Mouse (Mus musculus) ES-Bruce4 (cell line): ENCODE measurements around the gene Troap. TPM values are rescaled to one million over a fixed set of nuclear protein-coding genes. Genes with fewer than 3 reads are reported as not detected.
"Not testable (repeated sequence)": the region's sequence is repeated elsewhere in the genome, so short reads cannot be mapped to it uniquely, and the experiment has no call there.

ENCODE experiments used
- H3K27ac ChIP-seq: 2 replicates; pipeline ENCODE4 v1.5.1; 2012; ENCODE audit warnings: low read length, inconsistent platforms; ENCODE audit not compliant: insufficient read depth
- H3K27me3 ChIP-seq: 2 replicates; pipeline ENCODE4 v1.6.1; 2012; ENCODE audit warnings: mild to moderate bottlenecking, low read length, inconsistent platforms; ENCODE audit not compliant: control insufficient read depth, poor library complexity, insufficient read depth, severe bottlenecking
- H3K36me3 ChIP-seq: 2 replicates; pipeline ENCODE4 v1.6.1; 2012; ENCODE audit warnings: inconsistent platforms, mild to moderate bottlenecking, low read length, moderate library complexity; ENCODE audit not compliant: control insufficient read depth, poor library complexity, insufficient read depth, severe bottlenecking
- H3K4me1 ChIP-seq: one replicate; pipeline ENCODE4 v1.8.1; 2011; ENCODE audit warnings: low read length; ENCODE audit not compliant: control insufficient read depth, insufficient read depth
- H3K4me3 ChIP-seq: 2 replicates; pipeline ENCODE4 v1.5.1; 2011; ENCODE audit warnings: low read depth, mild to moderate bottlenecking, low read length
- H3K9ac ChIP-seq: 2 replicates; pipeline ENCODE4 v1.6.1; 2012; ENCODE audit warnings: low read depth, mild to moderate bottlenecking, inconsistent platforms; ENCODE audit not compliant: poor library complexity, severe bottlenecking
- H3K9me3 ChIP-seq: replicated peaks from 2 replicates; pipeline ENCODE4 v1.6.1; 2012; ENCODE audit warnings: mild to moderate bottlenecking, low read length, inconsistent platforms; ENCODE audit not compliant: control insufficient read depth, poor library complexity, insufficient read depth, severe bottlenecking
- CTCF ChIP-seq: IDR thresholded peaks from one replicate; pipeline ENCODE4 v1.8.1; 2011; ENCODE audit warnings: low read depth, low read length
- EP300 ChIP-seq: IDR thresholded peaks from 2 replicates; pipeline ENCODE4 v1.6.1; 2011; ENCODE audit warnings: low read depth, low read length; ENCODE audit not compliant: insufficient read depth
- POLR2A ChIP-seq: IDR thresholded peaks from one replicate; pipeline ENCODE4 v1.8.1; 2011; ENCODE audit warnings: low read length; ENCODE audit not compliant: insufficient read depth
- polyA plus RNA-seq: library from polyadenylated mRNA; stranded (reverse); fragments of >200 nt; gene quantifications from 2 replicates; pipeline ENCODE4 v1.2.4, GENCODE M21; 2011; ENCODE audit warnings: low read depth; ENCODE audit not compliant: missing spikeins, insufficient read depth, insufficient read length

Troap gene
- polyA plus RNA-seq, 1 experiment = 43.3 TPM

DNA sequence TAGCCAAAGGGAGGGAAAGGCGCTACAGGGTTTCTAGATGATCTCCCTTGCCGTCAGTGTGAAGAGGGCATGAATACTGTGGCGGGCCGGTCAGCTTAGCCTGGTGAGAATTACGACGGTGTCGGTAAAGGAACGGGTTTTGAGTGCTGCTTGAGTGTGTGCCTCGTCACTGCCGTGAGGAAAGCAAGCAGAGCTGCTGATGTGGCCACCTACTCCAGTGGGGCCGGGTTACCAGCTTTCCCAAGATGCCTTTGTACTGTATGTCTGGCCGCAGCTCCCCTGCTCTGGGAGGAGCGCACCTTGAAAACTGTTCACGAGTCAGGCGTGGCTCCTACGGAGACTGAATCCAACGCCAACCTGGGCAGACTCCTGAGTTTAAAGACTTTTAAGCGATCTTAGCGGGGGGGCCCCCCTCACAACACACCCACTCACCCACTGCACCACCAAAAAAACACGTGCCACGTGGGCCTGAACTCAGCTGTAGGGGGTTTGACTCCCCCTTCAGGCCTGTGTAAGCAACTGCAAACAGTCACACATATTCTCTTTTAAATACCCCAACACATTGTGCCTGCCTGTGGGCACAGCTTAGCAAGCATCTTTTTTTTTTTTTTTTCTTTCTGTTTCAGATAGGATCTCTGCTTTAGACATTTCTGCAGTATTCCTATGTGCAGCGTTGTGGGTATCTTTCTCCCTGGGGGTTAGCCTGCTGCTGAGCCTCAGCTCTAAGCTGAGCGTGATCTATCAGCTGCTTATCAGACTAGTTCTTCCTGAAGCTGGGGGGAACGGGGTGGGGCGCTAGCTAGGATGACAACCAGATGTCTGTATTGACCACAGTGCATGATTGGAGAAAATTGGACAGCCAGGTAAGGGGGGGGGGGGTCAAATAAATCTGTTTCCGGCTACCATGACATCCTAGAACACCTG lies 34.1 kb upstream of the Troap start:
- peaks cover 16% of the 10 kb centered on the region for H3K36me3 ChIP-seq
- TF ChIP-seq POLR2A (no peak), CTCF (peak; percentile 64), EP300 (no peak)
- 0 out of 2 replicates have a peak overlapping the region, but pooled peaks have one; percentile 1 for H3K9ac ChIP-seq
- H3K27ac ChIP-seq = no peak overlapping the region
- no peak overlapping the region for H3K4me3 ChIP-seq
- peaks cover 6% of the 10 kb centered on the region for H3K4me1 ChIP-seq
- no peaks in the 10 kb centered on the region for H3K27me3 ChIP-seq
- H3K9me3 ChIP-seq = no peaks in the 10 kb centered on the region

DNA sequence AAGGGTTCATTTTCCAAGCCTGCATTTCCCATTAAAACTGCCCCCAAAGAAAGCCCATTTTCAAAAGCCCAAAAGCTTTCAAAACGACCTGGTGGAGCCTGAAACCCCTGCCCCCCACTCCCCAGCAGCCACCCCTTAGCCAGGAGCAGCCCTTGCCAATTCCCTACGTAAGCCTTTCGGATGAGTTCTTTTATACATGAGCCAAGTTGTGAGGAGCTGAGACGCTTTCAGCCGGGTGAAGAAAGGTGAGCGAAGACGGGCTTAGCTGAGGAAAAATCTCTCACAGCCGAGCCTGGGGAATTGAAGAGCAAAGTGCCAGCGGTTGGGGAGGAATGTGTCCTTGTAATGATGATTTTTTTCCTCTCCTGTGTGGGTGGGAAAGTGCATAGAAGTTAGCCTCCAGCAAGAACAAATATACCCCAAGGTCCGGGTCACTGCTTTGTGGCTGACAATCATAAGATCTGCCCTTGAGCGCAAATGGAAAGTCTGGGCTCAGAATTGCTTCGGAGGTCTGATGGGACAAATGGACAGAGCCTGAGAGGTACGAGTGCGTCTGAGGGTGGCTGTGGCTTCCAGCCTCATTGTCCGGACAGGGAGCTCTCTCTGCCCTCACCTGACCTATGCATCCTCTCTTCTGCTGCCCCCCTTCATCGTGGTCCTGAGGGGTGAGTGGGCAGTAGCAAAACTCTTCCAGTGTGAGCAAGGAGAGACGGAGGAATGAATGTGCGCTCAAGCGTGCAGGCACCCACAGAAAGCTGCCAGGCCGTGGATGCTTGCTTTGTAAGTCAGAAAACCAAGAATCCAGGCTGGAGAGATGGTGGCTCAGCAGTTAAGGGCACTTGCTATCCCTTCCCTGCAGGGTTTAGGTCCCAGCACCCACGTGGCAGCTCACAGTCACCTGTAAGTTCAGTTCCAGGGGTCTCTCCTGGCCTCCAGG lies 33.2 kb upstream of the Troap start:
- peaks cover 4% of the 10 kb centered on the region for H3K4me1 ChIP-seq
- H3K27ac ChIP-seq = no peak overlapping the region
- H3K9me3 ChIP-seq = no peaks in the 10 kb centered on the region
- H3K36me3 ChIP-seq = peaks cover 7% of the 10 kb centered on the region
- TF ChIP-seq CTCF = no peak
- TF ChIP-seq POLR2A = no peak
- TF ChIP-seq EP300 = no peak
- no peak overlapping the region for H3K4me3 ChIP-seq
- no peaks in the 10 kb centered on the region for H3K27me3 ChIP-seq
- no peak overlapping the region for H3K9ac ChIP-seq

DNA sequence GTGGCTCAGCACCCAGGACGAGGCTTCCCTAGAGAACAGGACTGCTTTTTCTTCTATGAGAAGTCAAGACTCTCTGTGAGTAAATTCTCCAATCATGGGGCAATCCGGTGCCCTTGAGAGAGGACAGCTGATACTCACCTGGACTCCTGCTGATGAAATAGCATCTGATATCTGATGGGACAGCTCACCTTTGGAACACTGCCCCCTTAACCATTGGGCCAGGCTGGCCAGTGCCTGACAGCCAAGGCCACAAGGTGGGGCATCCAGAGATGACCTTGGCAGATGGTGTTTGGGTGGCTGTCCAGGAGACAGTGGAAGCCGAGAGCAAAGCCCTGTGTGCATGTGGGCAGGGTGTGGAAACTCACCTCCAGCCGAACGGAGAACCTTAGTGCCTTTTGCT lies 32.0 kb upstream of the Troap start:
- H3K4me1 ChIP-seq = peaks cover 4% of the 10 kb centered on the region
- no peaks in the 10 kb centered on the region for H3K27me3 ChIP-seq
- no peak overlapping the region for H3K9ac ChIP-seq
- H3K9me3 ChIP-seq = no peaks in the 10 kb centered on the region
- TF ChIP-seq CTCF (no peak), POLR2A (no peak), EP300 (no peak)
- H3K36me3 ChIP-seq = no peaks in the 10 kb centered on the region; the same call in 1 of the 2 replicates
- H3K4me3 ChIP-seq = no peak overlapping the region
- H3K27ac ChIP-seq = no peak overlapping the region

DNA sequence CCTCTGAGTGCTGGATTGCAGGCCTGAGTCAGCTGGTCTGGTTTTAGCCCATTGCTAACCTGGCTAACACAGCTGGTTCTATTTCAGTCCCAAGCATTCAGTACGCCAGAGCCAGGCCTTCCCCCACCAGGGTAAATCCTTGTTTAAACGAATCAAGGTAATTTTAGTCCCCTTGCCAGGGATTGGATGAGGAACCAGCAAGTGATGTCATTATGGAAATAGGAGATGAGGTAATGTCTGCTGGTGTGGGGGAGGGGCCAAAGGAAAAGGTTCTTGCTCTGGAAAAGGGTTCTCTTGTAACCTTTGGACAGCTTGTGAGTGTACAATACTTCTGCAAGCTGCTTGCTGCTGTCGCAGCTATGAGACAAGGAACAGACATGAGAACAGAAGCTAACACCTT lies 29.5 kb upstream of the Troap start:
- no peaks in the 10 kb centered on the region for H3K27me3 ChIP-seq
- H3K9me3 ChIP-seq = no peaks in the 10 kb centered on the region
- no peak overlapping the region for H3K4me3 ChIP-seq
- H3K9ac ChIP-seq = peak overlapping the region; percentile 23; the same call in 1 of the 2 replicates
- TF ChIP-seq POLR2A = no peak
- TF ChIP-seq CTCF = no peak
- TF ChIP-seq EP300 = no peak
- peaks cover 4% of the 10 kb centered on the region for H3K4me1 ChIP-seq
- peak overlapping the region; percentile 75 for H3K27ac ChIP-seq
- H3K36me3 ChIP-seq = no peaks in the 10 kb centered on the region

DNA sequence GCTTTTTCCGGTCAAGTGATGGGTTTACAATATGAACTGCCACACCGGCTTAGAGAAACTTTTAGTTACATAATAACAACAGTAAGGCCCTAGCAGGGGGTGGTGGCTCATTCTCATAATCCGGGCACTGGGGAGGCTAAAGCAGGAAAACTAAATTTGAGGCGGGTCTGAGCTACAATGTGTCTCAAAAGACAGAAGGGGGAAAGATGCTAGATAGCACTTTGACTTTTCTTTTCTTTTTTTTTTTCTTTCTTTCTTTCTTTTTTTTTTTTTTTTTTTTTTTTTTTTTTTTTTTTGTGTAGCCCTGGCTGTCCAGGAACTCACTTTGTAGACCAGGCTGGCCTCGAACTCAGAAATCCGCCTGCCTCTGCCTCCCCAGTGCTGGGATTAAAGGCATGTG lies 28.6 kb upstream of the Troap start:
- not testable (repeated sequence) for H3K36me3 ChIP-seq, H3K4me3 ChIP-seq, H3K9me3 ChIP-seq, H3K27me3 ChIP-seq, H3K4me1 ChIP-seq, H3K27ac ChIP-seq
- H3K9ac ChIP-seq = 0 out of 2 replicates have a peak overlapping the region, but pooled peaks have one; percentile 23
